9 mouse cellular contexts compared by ENCODE assay signal in genomic region chr12:76190940-76191339, GRCm38 (mm10). TPM values are rescaled to one million over a fixed set of nuclear protein-coding genes. Genes with fewer than 3 reads are reported as not detected.
DNase-seq lines count a peak whose midpoint lies in the region; ATAC-seq and TF ChIP-seq lines count a peak whose summit lies in the region.
"Had no signal": no experiment of that assay in that cellular context is flagged by ENCODE, and none has a peak within 500 bp of the region (broad histone marks: within the 10 kb centered on the region; RNA-seq: fewer than 3 reads in every experiment).

No protein-coding gene starts in this region.

- H3K27ac ChIP-seq in hindbrain, embryonic 10.5 days, result no peak overlapping the region
- no peak overlapping the region for H3K27ac ChIP-seq in hindbrain, embryonic 13.5 days
- H3K27ac ChIP-seq in ES-Bruce4 (ENCODE audit: insufficient read depth, low read length), result no peak overlapping the region
- H3K27ac ChIP-seq in limb, embryonic 14.5 days (replicated peaks; ENCODE audit: low read depth, low read length), result no peak overlapping the region
- H3K27ac ChIP-seq: limb, embryonic 15.5 days had no signal

- ATAC-seq in hindbrain, embryonic 13.5 days (ENCODE audit: low FRiP score), result no peak
- ATAC-seq in limb, embryonic 14.5 days (ENCODE audit: low FRiP score, low read depth), result peak; percentile 44; the same call in 1 of the 2 replicates

- H3K4me3 ChIP-seq in hindbrain, embryonic 10.5 days, result no peak overlapping the region
- no peak overlapping the region for H3K4me3 ChIP-seq in hindbrain, embryonic 13.5 days
- no peak overlapping the region for H3K4me3 ChIP-seq in ES-Bruce4 (ENCODE audit: low read depth, low read length)
- no peak overlapping the region for H3K4me3 ChIP-seq in limb, embryonic 14.5 days (replicated peaks; ENCODE audit: low read length)
- H3K4me3 ChIP-seq: limb, embryonic 15.5 days had no signal

- H3K4me1 ChIP-seq in hindbrain, embryonic 10.5 days (replicated peaks), result peaks cover 7% of the 10 kb centered on the region; the same call in 1 of the 2 replicates
- H3K4me1 ChIP-seq in hindbrain, embryonic 13.5 days (replicated peaks), result peaks cover 5% of the 10 kb centered on the region
- H3K4me1 ChIP-seq in ES-Bruce4 (ENCODE audit: control insufficient read depth, insufficient read depth, low read length), result no peaks in the 10 kb centered on the region
- 0 out of 2 replicates have a peak, but pooled peaks cover 3% of the 10 kb centered on the region for H3K4me1 ChIP-seq in limb, embryonic 14.5 days (ENCODE audit: control insufficient read depth, insufficient read depth, low read length)

- H3K9me3 ChIP-seq in hindbrain, embryonic 10.5 days, result no peaks in the 10 kb centered on the region
- no peaks in the 10 kb centered on the region for H3K9me3 ChIP-seq in hindbrain, embryonic 13.5 days
- H3K9me3 ChIP-seq in ES-Bruce4 (replicated peaks; ENCODE audit: control insufficient read depth, insufficient read depth, low read length, poor library complexity, severe bottlenecking), result no peaks in the 10 kb centered on the region
- H3K9me3 ChIP-seq in limb, embryonic 14.5 days (ENCODE audit: control insufficient read depth, low read length), result no peaks in the 10 kb centered on the region
- H3K9me3 ChIP-seq: limb, embryonic 15.5 days had no signal

- WGBS in hindbrain, embryonic 10.5 days, result 46% methylated on average over 11 of the region's 11 CpGs
- 49% methylated on average over 11 of the region's 11 CpGs for WGBS in hindbrain, embryonic 13.5 days
- 43% methylated on average over 11 of the region's 11 CpGs for whole genome bisulfite sequencing in limb, embryonic 14.5 days

- no peak overlapping the region for H3K4me2 ChIP-seq in hindbrain, embryonic 13.5 days
- no peak overlapping the region for H3K4me2 ChIP-seq in limb, embryonic 14.5 days (replicated peaks; ENCODE audit: low read depth, low read length, severe bottlenecking)
- H3K4me2 ChIP-seq: limb, embryonic 15.5 days had no signal

- TF ChIP-seq POLR2A in ES-Bruce4 (IDR thresholded peaks at IDR 0.05; ENCODE audit: insufficient read depth, low read length), result no peak
- TF ChIP-seq POLR2A in limb, embryonic 14.5 days (IDR thresholded peaks at IDR 0.05; ENCODE audit: borderline replicate concordance, extremely low read depth, insufficient read depth, insufficient read length), result no peak

- no peak for TF ChIP-seq EP300 in ES-Bruce4 (IDR thresholded peaks at IDR 0.05; ENCODE audit: insufficient read depth, low read depth, low read length)

- H3K36me3 ChIP-seq in hindbrain, embryonic 10.5 days, result no peaks in the 10 kb centered on the region
- no peaks in the 10 kb centered on the region for H3K36me3 ChIP-seq in hindbrain, embryonic 13.5 days
- H3K36me3 ChIP-seq in ES-Bruce4 (ENCODE audit: control insufficient read depth, insufficient read depth, low read length, poor library complexity, severe bottlenecking), result no peaks in the 10 kb centered on the region
- H3K36me3 ChIP-seq in limb, embryonic 14.5 days (ENCODE audit: control insufficient read depth, insufficient read depth, low read length), result no peaks in the 10 kb centered on the region
- H3K36me3 ChIP-seq: limb, embryonic 15.5 days had no signal

- no peak overlapping the region for H3K9ac ChIP-seq in hindbrain, embryonic 13.5 days
- H3K9ac ChIP-seq in ES-Bruce4 (ENCODE audit: low read depth, poor library complexity, severe bottlenecking), result no peak overlapping the region
- H3K9ac ChIP-seq in limb, embryonic 14.5 days (ENCODE audit: low read depth, low read length, severe bottlenecking), result no peak overlapping the region
- H3K9ac ChIP-seq: limb, embryonic 15.5 days had no signal

- DNase-seq in hindbrain, embryonic 10.5 days (ENCODE audit: low spot score), result peak; percentile 28
- peak; percentile 15 for DNase-seq in cerebellum, adult 11-12 months
- peak; percentile 34 for DNase-seq in heart, postnatal 4 days
- DNase-seq in limb, embryonic 14.5 days (ENCODE audit: low spot score), result peak; percentile 76
- DNase-seq in retina, postnatal 1 day, result peak; percentile 88
- DNase-seq in gastrocnemius, postnatal 4 days (ENCODE audit: low spot score in 2 of 2), result no peak

- H3K27me3 ChIP-seq in hindbrain, embryonic 10.5 days (ENCODE audit: insufficient read depth, poor library complexity, severe bottlenecking), result peaks cover 19% of the 10 kb centered on the region
- H3K27me3 ChIP-seq in hindbrain, embryonic 13.5 days, result 0 out of 2 replicates have a peak, but pooled peaks cover 7% of the 10 kb centered on the region
- no peaks in the 10 kb centered on the region for H3K27me3 ChIP-seq in ES-Bruce4 (ENCODE audit: control insufficient read depth, insufficient read depth, low read length, poor library complexity, severe bottlenecking)
- no peaks in the 10 kb centered on the region for H3K27me3 ChIP-seq in limb, embryonic 14.5 days (ENCODE audit: control insufficient read depth, insufficient read depth, low read length)
- H3K27me3 ChIP-seq: limb, embryonic 15.5 days had no signal

- TF ChIP-seq CTCF in ES-Bruce4 (IDR thresholded peaks at IDR 0.05; ENCODE audit: low read depth, low read length), result peak; percentile 28

RNA-seq across cellular contexts. Expression of gene Esr2, which starts 13.9 kb away (rescaled TPM):
- 0.07 and 0.24 TPM in 2 replicates for polyA plus RNA-seq in hindbrain, embryonic 10.5 days (2016; fragmentation: Nextera tagmentation; extraction: Ambion mirVana)
- polyA plus RNA-seq in hindbrain, embryonic 13.5 days (2015; fragmentation: Nextera tagmentation; extraction: Ambion mirVana), result 0.28 and 0.38 TPM in 2 replicates
- polyA plus RNA-seq in ES-Bruce4 (2011; ENCODE audit: insufficient read depth, insufficient read length, low read depth, missing spikeins), result 0.41 and 0.49 TPM in 2 replicates
- total RNA-seq in heart, postnatal 4 days (2021), result under 1 TPM; 0.12 to 0.23 TPM
- 0.24 and 0.31 TPM in 2 replicates for polyA plus RNA-seq in limb, embryonic 14.5 days (2012; rRNA removed)
- polyA plus RNA-seq in limb, embryonic 14.5 days (2014; fragmentation: Nextera tagmentation; extraction: Ambion mirVana), result 0.10 and 0.40 TPM in 2 replicates
- under 1 TPM; 0.10 to 0.34 TPM for total RNA-seq in gastrocnemius, postnatal 4 days (2021)

RNA-seq across cellular contexts. Expression of gene Tex21, which starts 55.6 kb away (rescaled TPM):
- not detected in 2 replicates for polyA plus RNA-seq in hindbrain, embryonic 10.5 days (2016; fragmentation: Nextera tagmentation; extraction: Ambion mirVana)
- polyA plus RNA-seq in hindbrain, embryonic 13.5 days (2015; fragmentation: Nextera tagmentation; extraction: Ambion mirVana), result 0.08 TPM in 1 of 2 replicates, not detected in the other
- 8.8 and 8.9 TPM in 2 replicates for polyA plus RNA-seq in ES-Bruce4 (2011; ENCODE audit: insufficient read depth, insufficient read length, low read depth, missing spikeins)
- total RNA-seq in heart, postnatal 4 days (2021), result not detected
- 0.06 TPM in 1 of 2 replicates, not detected in the other for polyA plus RNA-seq in limb, embryonic 14.5 days (2012; rRNA removed)
- polyA plus RNA-seq in limb, embryonic 14.5 days (2014; fragmentation: Nextera tagmentation; extraction: Ambion mirVana), result 0.12 and 0.19 TPM in 2 replicates
- total RNA-seq in gastrocnemius, postnatal 4 days (2021), result not detected
- polyA plus RNA-seq: limb, embryonic 15.5 days had no signal

Comparison
In these comparisons a context has a peak if more than half of its experiments do, and no peak if none do; other contexts are left out.
1. DNase-seq: peak in hindbrain, embryonic 10.5 days (single experiment), cerebellum, adult 11-12 months (single experiment), heart, postnatal 4 days (single experiment), limb, embryonic 14.5 days (single experiment) and retina, postnatal 1 day (single experiment); none in gastrocnemius, postnatal 4 days (0 of 2).